Mouse (Mus musculus) testis, adult 2 months (tissue): ENCODE data around the gene Nudt14. TPM values are rescaled to one million over a fixed set of nuclear protein-coding genes. Genes with fewer than 3 reads are reported as not detected.

ENCODE experiments used
- H3K27ac ChIP-seq: fragments of 200-500 bp; 2 replicates; pipeline ENCODE4 v1.5.1; 2012; ENCODE audit warnings: low read depth, low read length; ENCODE audit not compliant: control insufficient read depth, insufficient read depth
- H3K27me3 ChIP-seq: fragments of 200-500 bp; 2 replicates; pipeline ENCODE4 v1.6.1; 2012; ENCODE audit warnings: mild to moderate bottlenecking, low read length, moderate library complexity; ENCODE audit not compliant: control insufficient read depth, insufficient read depth
- H3K36me3 ChIP-seq: fragments of 200-500 bp; 2 replicates; pipeline ENCODE4 v1.6.1; 2012; ENCODE audit warnings: mild to moderate bottlenecking, low read length; ENCODE audit not compliant: control insufficient read depth, insufficient read depth
- H3K4me1 ChIP-seq: fragments of 200-500 bp; 2 replicates; pipeline ENCODE4 v1.6.1; 2012; ENCODE audit warnings: low read length; ENCODE audit not compliant: control insufficient read depth, insufficient read depth
- H3K4me3 ChIP-seq: fragments of 200-500 bp; 2 replicates; pipeline ENCODE4 v1.5.1; 2012; ENCODE audit warnings: low read depth, mild to moderate bottlenecking, low read length, moderate library complexity, mixed read lengths; ENCODE audit not compliant: control insufficient read depth
- CTCF ChIP-seq: fragments of 200-500 bp; IDR thresholded peaks from 2 replicates; pipeline ENCODE4 v1.5.1; 2012; ENCODE audit warnings: low read depth, mild to moderate bottlenecking, inconsistent platforms, low read length, moderate library complexity; ENCODE audit not compliant: control insufficient read depth, insufficient read depth, insufficient replicate concordance
- POLR2A ChIP-seq: fragments of 200-500 bp; IDR thresholded peaks from 2 replicates; pipeline ENCODE4 v1.6.1; 2012; ENCODE audit warnings: low read depth, mild to moderate bottlenecking, inconsistent platforms, low read length, moderate library complexity; ENCODE audit not compliant: control insufficient read depth
- polyA plus RNA-seq: library from polyadenylated mRNA; depleted of rRNA; stranded (reverse); fragments of >200 nt; gene quantifications from 2 replicates; pipeline ENCODE4 v1.2.3, GENCODE M21; 2012

Nudt14 gene
- polyA plus RNA-seq, 1 experiment = 14.8 TPM

GRCm38 (mm10) chr12:112976371-112977073, 34.6 kb upstream of the Nudt14 start, which contains the start of gene Btbd6:
TSS of gene Btbd6 (plus strand) at chr12:112976482.
- H3K27ac ChIP-seq = peak within 1 kb of the TSS; percentile 37

GRCm38 (mm10) chr12:112974736-112975135, 32.8 kb upstream of the Nudt14 start:
- Histone ChIP-seq H3K4me1 (peaks cover 6% of the 10 kb centered on the region), H3K36me3 (peaks cover 1% of the 10 kb centered on the region), H3K27me3 (no peaks in the 10 kb centered on the region), H3K27ac (no peak overlapping the region), H3K4me3 (no peak overlapping the region)
- TF ChIP-seq CTCF (no peak), POLR2A (no peak)

More at GRCm38 (mm10) chr12:112976371-112977073, 34.6 kb upstream of the Nudt14 start, which contains the start of gene Btbd6:
- Histone ChIP-seq H3K36me3 (peaks cover 1% of the 10 kb centered on the region), H3K27me3 (no peaks in the 10 kb centered on the region), H3K4me1 (peaks cover 6% of the 10 kb centered on the region), H3K4me3 (peak within 1 kb of the TSS; percentile 81)
- TF ChIP-seq CTCF = no peak
- peak; percentile 62 for TF ChIP-seq POLR2A

GRCm38 (mm10) chr12:112969616-112970015, 27.7 kb upstream of the Nudt14 start:
- Histone ChIP-seq H3K27ac (no peak overlapping the region), H3K36me3 (peaks cover 1% of the 10 kb centered on the region), H3K4me1 (no peaks in the 10 kb centered on the region), H3K4me3 (no peak overlapping the region), H3K27me3 (no peaks in the 10 kb centered on the region)
- no peak for TF ChIP-seq POLR2A
- TF ChIP-seq CTCF = no peak

- no peaks in the 10 kb centered on the region for H3K27me3 ChIP-seq
- no peak overlapping the region for H3K4me3 ChIP-seq
- peaks cover 1% of the 10 kb centered on the region for H3K36me3 ChIP-seq
- no peaks in the 10 kb centered on the region for H3K4me1 ChIP-seq
- TF ChIP-seq POLR2A = no peak
- no peak for TF ChIP-seq CTCF
- H3K27ac ChIP-seq = no peak overlapping the region
Measured at GRCm38 (mm10) chr12:112968943-112969342, 27.0 kb upstream of the Nudt14 start.

- H3K36me3 ChIP-seq = no peaks in the 10 kb centered on the region; the same call in 1 of the 2 replicates
- no peak overlapping the region for H3K4me3 ChIP-seq
- H3K4me1 ChIP-seq = no peaks in the 10 kb centered on the region
- no peak overlapping the region for H3K27ac ChIP-seq
- no peak for TF ChIP-seq POLR2A
- TF ChIP-seq CTCF = no peak
- H3K27me3 ChIP-seq = no peaks in the 10 kb centered on the region
Measured at GRCm38 (mm10) chr12:112965783-112966182, 23.9 kb upstream of the Nudt14 start.

GRCm38 (mm10) chr12:112961872-112962271, 19.9 kb upstream of the Nudt14 start:
- Histone ChIP-seq H3K27me3 (no peaks in the 10 kb centered on the region), H3K27ac (no peak overlapping the region), H3K4me3 (no peak overlapping the region), H3K4me1 (no peaks in the 10 kb centered on the region), H3K36me3 (peaks cover 3% of the 10 kb centered on the region)
- TF ChIP-seq CTCF = no peak
- no peak for TF ChIP-seq POLR2A

GRCm38 (mm10) chr12:112961428-112961827, 19.5 kb upstream of the Nudt14 start:
- TF ChIP-seq POLR2A (no peak), CTCF (no peak)
- Histone ChIP-seq H3K4me1 (no peaks in the 10 kb centered on the region), H3K4me3 (no peak overlapping the region), H3K27me3 (no peaks in the 10 kb centered on the region), H3K27ac (no peak overlapping the region), H3K36me3 (peaks cover 3% of the 10 kb centered on the region)

GRCm38 (mm10) chr12:112959421-112959820, 17.5 kb upstream of the Nudt14 start:
- Histone ChIP-seq H3K27me3 (no peaks in the 10 kb centered on the region), H3K4me3 (no peak overlapping the region), H3K36me3 (peaks cover 3% of the 10 kb centered on the region), H3K4me1 (no peaks in the 10 kb centered on the region), H3K27ac (no peak overlapping the region)
- TF ChIP-seq CTCF (no peak), POLR2A (no peak)
